Mouse (Mus musculus) stomach, embryonic 16.5 days (tissue): ENCODE data around the gene Mab21l3. TPM values are rescaled to one million over a fixed set of nuclear protein-coding genes. Genes with fewer than 3 reads are reported as not detected.

Experiments used
- polyA plus RNA-seq: library from polyadenylated mRNA; unstranded; fragments of >200 nt; fragmentation: Nextera tagmentation; extraction: Ambion mirVana; gene quantifications from 2 replicates; pipeline ENCODE4 v1.2.1, GENCODE M21; 2015

The Mab21l3 gene
- polyA plus RNA-seq, 1 experiment from 2014 or later, result 3.1 TPM

Other genes with a start within 250 kb of the Mab21l3 start
- 149 and 158 TPM in 2 replicates for gene Atp1a1, start 244.3 kb downstream of the Mab21l3 start, polyA plus RNA-seq
- gene Slc22a15, start 75.5 kb upstream of the Mab21l3 start, polyA plus RNA-seq, result 4.5 and 4.7 TPM in 2 replicates
- gene Nhlh2, start 161.1 kb upstream of the Mab21l3 start, polyA plus RNA-seq, result not detected in 2 replicates
- 3.9 and 45.9 TPM in 2 replicates for gene Casq2, start 237.5 kb upstream of the Mab21l3 start, polyA plus RNA-seq